12 mouse cellular contexts compared by ENCODE assay signal in the genomic region with DNA sequence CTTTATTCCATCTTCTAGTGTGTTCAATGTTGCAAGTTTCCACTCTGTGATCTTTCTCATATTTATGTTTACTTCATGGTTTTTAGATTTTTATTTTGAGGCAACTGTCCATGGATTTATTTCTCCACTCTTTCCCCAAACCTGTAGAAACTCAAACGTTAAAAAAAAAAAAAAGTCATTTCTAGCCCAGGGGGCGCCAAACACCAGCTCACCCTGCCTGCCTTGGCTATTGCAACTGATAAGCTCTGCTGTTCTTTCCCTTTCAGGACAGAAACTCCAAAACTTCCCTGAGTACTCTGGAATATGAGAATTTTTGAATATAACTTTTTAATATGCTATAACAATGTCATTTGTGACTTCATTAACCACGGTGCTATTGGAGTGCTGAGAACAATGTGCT.
DNase-seq lines count a peak whose midpoint lies in the region; ATAC-seq and TF ChIP-seq lines count a peak whose summit lies in the region.
"Had no signal": no experiment of that assay in that cellular context is flagged by ENCODE, and none has a peak within 500 bp of the region (broad histone marks: within the 10 kb centered on the region; RNA-seq: fewer than 3 reads in every experiment).

No protein-coding gene starts in this region.

- TF ChIP-seq CTCF in liver, embryonic 14.5 days (IDR thresholded peaks at IDR 0.05; ENCODE audit: low read depth) = peak; percentile 33; the same call in 1 of the 2 replicates
- 0 out of 2 replicates have a peak, but pooled peaks have one; percentile 20 for TF ChIP-seq CTCF in bone marrow macrophage, adult 2 months (IDR thresholded peaks at IDR 0.05; ENCODE audit: low read depth, low read length)
- no peak for TF ChIP-seq CTCF in thymus, adult 2 months (IDR thresholded peaks at IDR 0.05; ENCODE audit: borderline replicate concordance, control insufficient read depth, extremely low read depth, insufficient read depth, low read length, poor library complexity)

- no peak for TF ChIP-seq POLR2A in bone marrow macrophage, adult 2 months (IDR thresholded peaks at IDR 0.05; ENCODE audit: borderline replicate concordance, low read depth, low read length)
- no peak for TF ChIP-seq POLR2A in thymus, adult 2 months (IDR thresholded peaks at IDR 0.05; ENCODE audit: control insufficient read depth, extremely low read depth, insufficient read depth, low read length, poor library complexity)

- no peak for ATAC-seq in hindbrain, embryonic 14.5 days (ENCODE audit: low FRiP score)
- no peak for ATAC-seq in hindbrain, embryonic 16.5 days
- no peak for ATAC-seq in liver, embryonic 14.5 days (ENCODE audit: insufficient read depth)
- ATAC-seq in liver, embryonic 12.5 days = no peak

- H3K36me3 ChIP-seq in hindbrain, embryonic 14.5 days (replicated peaks; ENCODE audit: control insufficient read depth, insufficient read depth) = no peaks in the 10 kb centered on the region
- H3K36me3 ChIP-seq in hindbrain, embryonic 16.5 days (ENCODE audit: control insufficient read depth, insufficient read depth, low read length) = no peaks in the 10 kb centered on the region
- no peaks in the 10 kb centered on the region for H3K36me3 ChIP-seq in liver, embryonic 14.5 days (replicated peaks; ENCODE audit: control insufficient read depth, insufficient read depth, low read depth)
- no peaks in the 10 kb centered on the region for H3K36me3 ChIP-seq in liver, embryonic 12.5 days
- no peaks in the 10 kb centered on the region for H3K36me3 ChIP-seq in thymus, adult 2 months (ENCODE audit: control insufficient read depth, insufficient read depth, low read length)
- H3K36me3 ChIP-seq: embryonic facial prominence, embryonic 12.5 days; heart, embryonic 12.5 days had no signal

- H3K9ac ChIP-seq in hindbrain, embryonic 14.5 days = no peak overlapping the region
- no peak overlapping the region for H3K9ac ChIP-seq in hindbrain, embryonic 16.5 days (ENCODE audit: low read depth, low read length)
- H3K9ac ChIP-seq in liver, embryonic 14.5 days (replicated peaks) = no peak overlapping the region
- no peak overlapping the region for H3K9ac ChIP-seq in liver, embryonic 12.5 days
- H3K9ac ChIP-seq: embryonic facial prominence, embryonic 12.5 days; heart, embryonic 12.5 days had no signal

- peak; percentile 13 for DNase-seq in adrenal gland, adult 2 months
- DNase-seq in adrenal gland, adult 18-20 months (ENCODE audit: low spot score in 2 of 2) = no peak
- DNase-seq in hindbrain, embryonic 14.5 days (ENCODE audit: low spot score) = peak; percentile 48
- DNase-seq in liver, embryonic 14.5 days (ENCODE audit: low read depth in 3 of 3, low spot score in 3 of 3) = no peak
- no peak for DNase-seq in thymus, adult 2 months
- DNase-seq: thymus, postnatal 36 days had no signal

- no peaks in the 10 kb centered on the region for H3K27me3 ChIP-seq in hindbrain, embryonic 14.5 days (ENCODE audit: control insufficient read depth, insufficient read depth, low read length)
- no peaks in the 10 kb centered on the region for H3K27me3 ChIP-seq in hindbrain, embryonic 16.5 days (replicated peaks; ENCODE audit: control insufficient read depth, insufficient read depth, low read length)
- H3K27me3 ChIP-seq in liver, embryonic 14.5 days (ENCODE audit: control insufficient read depth, insufficient read depth, low read length) = no peaks in the 10 kb centered on the region
- no peaks in the 10 kb centered on the region for H3K27me3 ChIP-seq in liver, embryonic 12.5 days (replicated peaks)
- H3K27me3 ChIP-seq in thymus, adult 2 months (ENCODE audit: control insufficient read depth, insufficient read depth, low read length) = no peaks in the 10 kb centered on the region
- H3K27me3 ChIP-seq: embryonic facial prominence, embryonic 12.5 days; heart, embryonic 12.5 days had no signal

- no peak overlapping the region for H3K4me3 ChIP-seq in hindbrain, embryonic 14.5 days (replicated peaks; ENCODE audit: low read length)
- no peak overlapping the region for H3K4me3 ChIP-seq in hindbrain, embryonic 16.5 days (ENCODE audit: low read length)
- H3K4me3 ChIP-seq in liver, embryonic 14.5 days (ENCODE audit: insufficient read depth in 1 of 2, low read depth in 2 of 2, low read length in 2 of 2) = no peak overlapping the region
- H3K4me3 ChIP-seq in liver, embryonic 12.5 days = no peak overlapping the region
- no peak overlapping the region for H3K4me3 ChIP-seq in bone marrow macrophage, adult 2 months (ENCODE audit: insufficient read depth, low read length)
- no peak overlapping the region for H3K4me3 ChIP-seq in thymus, adult 2 months (ENCODE audit: control insufficient read depth, insufficient read depth, low read length)
- H3K4me3 ChIP-seq: embryonic facial prominence, embryonic 12.5 days; heart, embryonic 12.5 days had no signal

- no peaks in the 10 kb centered on the region for H3K4me1 ChIP-seq in hindbrain, embryonic 14.5 days (replicated peaks; ENCODE audit: control insufficient read depth, insufficient read depth, low read length)
- no peaks in the 10 kb centered on the region for H3K4me1 ChIP-seq in hindbrain, embryonic 16.5 days (ENCODE audit: control insufficient read depth, insufficient read depth, low read depth, low read length)
- no peaks in the 10 kb centered on the region for H3K4me1 ChIP-seq in liver, embryonic 14.5 days (replicated peaks; ENCODE audit: control insufficient read depth in 2 of 2, insufficient read depth in 2 of 2, low read length in 1 of 2)
- H3K4me1 ChIP-seq in liver, embryonic 12.5 days = no peaks in the 10 kb centered on the region
- H3K4me1 ChIP-seq in bone marrow macrophage, adult 2 months (ENCODE audit: control insufficient read depth, insufficient read depth, low read length) = no peaks in the 10 kb centered on the region
- no peaks in the 10 kb centered on the region for H3K4me1 ChIP-seq in thymus, adult 2 months (replicated peaks; ENCODE audit: control insufficient read depth, insufficient read depth, low read length)

- whole genome bisulfite sequencing in hindbrain, embryonic 14.5 days = 31% methylated on average over 3 of the region's 3 CpGs
- WGBS in hindbrain, embryonic 16.5 days = 30% methylated on average over 3 of the region's 3 CpGs
- 12% methylated on average over 3 of the region's 3 CpGs for WGBS in liver, embryonic 14.5 days (ENCODE audit: insufficient replicate concordance)
- 22% methylated on average over 3 of the region's 3 CpGs for WGBS in liver, embryonic 12.5 days (ENCODE audit: insufficient replicate concordance)
- 31% methylated on average over 3 of the region's 3 CpGs for WGBS in thymus, adult 2 months

- no peak overlapping the region for H3K4me2 ChIP-seq in hindbrain, embryonic 14.5 days (replicated peaks)
- H3K4me2 ChIP-seq in hindbrain, embryonic 16.5 days (ENCODE audit: low read length) = no peak overlapping the region
- H3K4me2 ChIP-seq in liver, embryonic 14.5 days (ENCODE audit: low read depth) = no peak overlapping the region
- no peak overlapping the region for H3K4me2 ChIP-seq in liver, embryonic 12.5 days
- H3K4me2 ChIP-seq: embryonic facial prominence, embryonic 12.5 days; heart, embryonic 12.5 days had no signal

- no peaks in the 10 kb centered on the region for H3K9me3 ChIP-seq in hindbrain, embryonic 14.5 days (ENCODE audit: control insufficient read depth, low read length)
- H3K9me3 ChIP-seq in hindbrain, embryonic 16.5 days (ENCODE audit: control insufficient read depth, low read length) = no peaks in the 10 kb centered on the region
- no peaks in the 10 kb centered on the region for H3K9me3 ChIP-seq in liver, embryonic 14.5 days (ENCODE audit: control insufficient read depth, low read length)
- H3K9me3 ChIP-seq in liver, embryonic 12.5 days (replicated peaks) = no peaks in the 10 kb centered on the region
- H3K9me3 ChIP-seq: embryonic facial prominence, embryonic 12.5 days; heart, embryonic 12.5 days had no signal

- no peak for TF ChIP-seq EP300 in liver, embryonic 14.5 days (IDR thresholded peaks at IDR 0.05; ENCODE audit: low read depth)

- no peak overlapping the region for H3K27ac ChIP-seq in hindbrain, embryonic 14.5 days
- H3K27ac ChIP-seq in hindbrain, embryonic 16.5 days (ENCODE audit: low read depth, low read length) = no peak overlapping the region
- no peak overlapping the region for H3K27ac ChIP-seq in liver, embryonic 14.5 days
- H3K27ac ChIP-seq in liver, embryonic 12.5 days = no peak overlapping the region
- no peak overlapping the region for H3K27ac ChIP-seq in bone marrow macrophage, adult 2 months (ENCODE audit: insufficient read depth, low read depth, low read length)
- no peak overlapping the region for H3K27ac ChIP-seq in thymus, adult 2 months (ENCODE audit: control insufficient read depth, insufficient read depth, low read length)
- H3K27ac ChIP-seq: embryonic facial prominence, embryonic 12.5 days; macrophage had no signal

Comparison
In these comparisons a context has a peak if more than half of its experiments do, and no peak if none do; other contexts are left out.
1. DNase-seq: peak in adrenal gland, adult 2 months (single experiment) and hindbrain, embryonic 14.5 days (single experiment); none in adrenal gland, adult 18-20 months (0 of 2), liver, embryonic 14.5 days (0 of 3) and thymus, adult 2 months (single experiment).